Mouse (Mus musculus) lung, postnatal 0 days (tissue): ENCODE results near the gene Shq1. TPM values are rescaled to one million over a fixed set of nuclear protein-coding genes. Genes with fewer than 3 reads are reported as not detected.

Experiments
- ATAC-seq: fragments of 200-750 bp; cut with Nextera tagmentation; 2 replicates; pipeline ENCODE4 v1.8.0; 2017; ENCODE audit warnings: moderate library complexity
- DNase-seq: peaks from one replicate; pipeline ENCODE4 v3.0.0-alpha.2; 2016; ENCODE audit warnings: low spot score
- H3K27ac ChIP-seq: fragments of 300-500 bp; sonication (generic); 2 replicates; pipeline ENCODE4 v1.5.1; 2014; ENCODE audit warnings: antibody characterized with exemption, mild to moderate bottlenecking, low read length, mixed read lengths
- H3K27me3 ChIP-seq: fragments of 300-500 bp; sonication (generic); replicated peaks from 2 replicates; pipeline ENCODE4 v1.6.1; 2014; ENCODE audit warnings: low read length, mixed read lengths; ENCODE audit not compliant: insufficient read depth
- H3K36me3 ChIP-seq: fragments of 300-500 bp; sonication (generic); 2 replicates; pipeline ENCODE4 v1.6.1; 2014; ENCODE audit warnings: low read length, mixed read lengths; ENCODE audit not compliant: insufficient read depth
- H3K4me1 ChIP-seq: fragments of 300-500 bp; sonication (generic); 2 replicates; pipeline ENCODE4 v1.6.1; 2014; ENCODE audit warnings: antibody characterized with exemption, low read depth, low read length, mixed read lengths; ENCODE audit not compliant: insufficient read depth
- H3K4me2 ChIP-seq: fragments of 300-500 bp; sonication (generic); replicated peaks from 2 replicates; pipeline ENCODE4 v1.6.1; 2014; ENCODE audit warnings: low read depth, mild to moderate bottlenecking, low read length, moderate library complexity, mixed read lengths
- H3K4me3 ChIP-seq: fragments of 300-500 bp; sonication (generic); 2 replicates; pipeline ENCODE4 v1.5.1; 2014; ENCODE audit warnings: low read depth, low read length
- H3K9ac ChIP-seq: fragments of 300-500 bp; sonication (generic); replicated peaks from 2 replicates; pipeline ENCODE4 v1.6.1; 2014; ENCODE audit warnings: low read depth, mild to moderate bottlenecking
- H3K9me3 ChIP-seq: fragments of 300-500 bp; sonication (generic); 2 replicates; pipeline ENCODE4 v1.6.1; 2016; ENCODE audit warnings: low read length, mixed read lengths
- CTCF ChIP-seq: IDR thresholded peaks from 2 replicates; pipeline ENCODE4 v1.5.1; 2016; ENCODE audit warnings: antibody characterized with exemption, mild to moderate bottlenecking
- EP300 ChIP-seq: IDR thresholded peaks from 2 replicates; pipeline ENCODE4 v1.6.1; 2016; ENCODE audit warnings: antibody characterized with exemption, mild to moderate bottlenecking, control low read depth
- WGBS: fragments of 180-500 bp; shearing (Covaris S2); extraction: QIAGEN DNeasy Blood & Tissue Kit; methylation state at CpG from one replicate; pipeline ENCODE4 v1.1.7; 2014; 5-methylcytosine and 5-hydroxymethylcytosine counted together
- polyA plus RNA-seq: library from polyadenylated mRNA; unstranded; fragments of >200 nt; fragmentation: Nextera tagmentation; extraction: Ambion mirVana; gene quantifications from 2 replicates; pipeline ENCODE4 v1.2.1, GENCODE M21; 2015

Gene Shq1
- polyA plus RNA-seq, 1 experiment from 2014 or later = 5.9 TPM

DNA sequence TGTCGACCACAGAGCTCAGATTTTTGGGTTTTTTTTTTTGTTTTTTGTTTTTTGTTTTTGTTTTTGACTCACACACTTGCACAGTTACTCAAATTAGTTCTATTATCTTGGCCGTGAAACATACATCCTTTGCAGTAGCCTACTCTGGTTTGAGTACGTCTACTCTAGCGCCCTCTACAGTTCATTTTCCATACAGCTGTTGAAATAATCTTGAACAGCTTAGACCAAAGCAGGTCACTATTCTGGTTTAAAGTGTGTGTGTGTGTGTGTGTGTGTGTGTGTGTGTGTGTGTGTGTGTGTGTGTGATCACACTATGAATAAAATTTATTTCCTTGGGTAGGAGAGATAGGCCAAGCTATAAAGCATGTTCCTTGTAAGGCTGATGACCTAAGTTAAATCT is 39.2 kb upstream of the Shq1 start:
- Histone ChIP-seq H3K9ac (no peak overlapping the region), H3K27ac (no peak overlapping the region), H3K4me2 (no peak overlapping the region), H3K9me3 (no peaks in the 10 kb centered on the region), H3K27me3 (0 out of 2 replicates have a peak, but pooled peaks cover 1% of the 10 kb centered on the region), H3K4me1 (peaks cover 3% of the 10 kb centered on the region; the same call in 1 of the 2 replicates), H3K36me3 (no peaks in the 10 kb centered on the region), H3K4me3 (no peak overlapping the region)
- DNase-seq (no peak), ATAC-seq (no peak)
- WGBS = 29% methylated on average over 4 of the region's 4 CpGs
- TF ChIP-seq CTCF = peak; percentile 53
- no peak for TF ChIP-seq EP300

DNA sequence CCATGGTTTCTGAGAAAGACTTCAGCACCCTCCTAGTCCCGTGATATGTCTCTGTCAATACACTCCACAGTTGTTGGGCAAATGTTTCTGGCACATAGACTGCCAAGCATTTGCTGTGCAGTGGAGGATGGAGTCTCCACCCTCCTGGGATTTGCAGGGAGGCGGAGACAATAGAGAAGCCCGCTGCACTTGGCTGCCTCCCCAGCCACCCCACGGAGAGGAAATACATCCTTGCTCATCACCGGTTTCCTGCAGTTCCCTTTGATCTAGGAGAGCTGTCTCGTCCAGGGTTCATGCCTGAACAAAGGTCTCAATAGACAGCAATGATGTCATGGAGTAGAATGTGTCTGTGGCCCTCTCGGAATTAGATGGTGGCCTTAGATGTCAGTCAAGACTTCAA is 38.5 kb upstream of the Shq1 start:
- Histone ChIP-seq H3K4me2 (no peak overlapping the region), H3K9me3 (no peaks in the 10 kb centered on the region), H3K9ac (no peak overlapping the region), H3K4me3 (no peak overlapping the region), H3K36me3 (no peaks in the 10 kb centered on the region), H3K27ac (no peak overlapping the region), H3K4me1 (peaks cover 3% of the 10 kb centered on the region; the same call in 1 of the 2 replicates), H3K27me3 (0 out of 2 replicates have a peak, but pooled peaks cover 4% of the 10 kb centered on the region)
- TF ChIP-seq EP300 (peak; percentile 69), CTCF (no peak)
- WGBS = 17% methylated on average over 7 of the region's 7 CpGs
- ATAC-seq = peak; percentile 90
- peak; percentile 71 for DNase-seq

DNA sequence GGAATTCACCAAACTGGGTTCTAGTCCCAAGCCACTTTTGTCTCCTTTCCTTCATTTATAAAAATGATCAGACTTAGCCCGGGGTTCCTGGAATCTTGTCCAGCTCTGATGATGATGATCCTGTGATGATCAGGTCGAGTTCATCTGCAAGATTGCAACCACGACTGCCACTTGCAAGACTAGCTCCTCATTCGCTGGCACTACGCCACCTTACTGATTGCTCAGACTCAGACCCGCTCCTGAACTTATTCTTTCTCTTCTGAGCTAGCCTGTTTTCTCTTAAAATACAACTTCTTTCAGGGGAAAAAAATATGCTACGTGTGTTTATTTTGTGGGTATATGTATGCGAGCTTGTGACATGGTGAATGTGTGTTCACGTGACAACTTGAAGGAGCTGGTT is 38.0 kb upstream of the Shq1 start:
- H3K27ac ChIP-seq = no peak overlapping the region
- no peak overlapping the region for H3K4me3 ChIP-seq
- no peak overlapping the region for H3K9ac ChIP-seq
- H3K27me3 ChIP-seq = 0 out of 2 replicates have a peak, but pooled peaks cover 4% of the 10 kb centered on the region
- no peaks in the 10 kb centered on the region for H3K9me3 ChIP-seq
- peaks cover 3% of the 10 kb centered on the region; the same call in 1 of the 2 replicates for H3K4me1 ChIP-seq
- TF ChIP-seq CTCF = no peak
- no peaks in the 10 kb centered on the region for H3K36me3 ChIP-seq
- DNase-seq = no peak
- WGBS = 61% methylated on average over 9 of the region's 9 CpGs
- no peak for ATAC-seq
- H3K4me2 ChIP-seq = no peak overlapping the region

DNA sequence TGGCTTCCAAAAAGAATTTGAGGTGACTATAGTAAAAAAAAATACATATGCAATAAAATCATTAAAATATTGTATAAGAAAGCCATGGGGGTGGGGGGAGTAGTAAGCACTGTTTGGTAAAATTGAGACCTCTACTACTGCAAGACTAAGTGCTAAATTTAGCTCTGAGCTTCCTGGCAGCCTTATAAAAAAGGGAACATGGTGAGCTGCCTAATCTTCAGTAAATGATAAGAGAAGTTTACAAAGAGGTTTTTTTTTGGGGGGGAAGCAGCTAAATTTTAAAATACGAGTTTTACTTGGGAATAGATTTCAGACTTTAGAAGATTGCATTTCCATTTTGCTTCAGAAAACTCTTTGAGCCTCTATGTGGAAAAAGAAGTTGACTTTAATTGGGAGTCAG is 37.3 kb upstream of the Shq1 start:
- Histone ChIP-seq H3K36me3 (no peaks in the 10 kb centered on the region), H3K4me1 (peaks cover 3% of the 10 kb centered on the region; the same call in 1 of the 2 replicates), H3K27ac (no peak overlapping the region), H3K4me3 (no peak overlapping the region), H3K27me3 (0 out of 2 replicates have a peak, but pooled peaks cover 4% of the 10 kb centered on the region), H3K9ac (no peak overlapping the region), H3K4me2 (no peak overlapping the region), H3K9me3 (no peaks in the 10 kb centered on the region)
- TF ChIP-seq EP300 = no peak
- no peak for TF ChIP-seq CTCF
- ATAC-seq = no peak
- no peak for DNase-seq
- 60% methylated on average over 1 of the region's 1 CpGs for WGBS

DNA sequence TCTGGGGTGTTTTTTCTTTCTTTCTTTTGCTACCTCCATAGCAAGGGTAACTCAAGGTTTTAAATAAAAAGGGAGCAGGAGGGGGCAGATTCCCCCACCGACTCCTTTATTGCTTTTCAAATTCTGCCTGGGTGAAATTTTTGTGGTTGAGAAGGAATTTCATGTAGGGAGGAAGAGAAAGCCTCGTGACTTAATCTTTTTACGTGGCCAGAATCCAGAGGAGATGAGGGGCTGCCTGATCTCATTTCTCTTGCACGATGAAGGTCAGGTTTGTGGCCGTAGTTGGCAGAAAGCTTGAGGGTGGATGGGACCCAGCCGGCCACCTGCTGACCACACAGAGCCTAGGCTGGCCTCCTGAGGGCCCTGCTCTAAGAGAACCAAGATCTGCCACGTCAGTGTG is 36.6 kb upstream of the Shq1 start:
- no peak for DNase-seq
- peaks cover 3% of the 10 kb centered on the region; the same call in 1 of the 2 replicates for H3K4me1 ChIP-seq
- 50% methylated on average over 7 of the region's 7 CpGs for WGBS
- no peak overlapping the region for H3K27ac ChIP-seq
- no peak overlapping the region for H3K4me2 ChIP-seq
- ATAC-seq = no peak
- TF ChIP-seq CTCF (no peak), EP300 (no peak)
- no peak overlapping the region for H3K9ac ChIP-seq
- no peaks in the 10 kb centered on the region for H3K36me3 ChIP-seq
- no peaks in the 10 kb centered on the region for H3K9me3 ChIP-seq
- no peak overlapping the region for H3K4me3 ChIP-seq
- H3K27me3 ChIP-seq = 0 out of 2 replicates have a peak, but pooled peaks cover 4% of the 10 kb centered on the region

DNA sequence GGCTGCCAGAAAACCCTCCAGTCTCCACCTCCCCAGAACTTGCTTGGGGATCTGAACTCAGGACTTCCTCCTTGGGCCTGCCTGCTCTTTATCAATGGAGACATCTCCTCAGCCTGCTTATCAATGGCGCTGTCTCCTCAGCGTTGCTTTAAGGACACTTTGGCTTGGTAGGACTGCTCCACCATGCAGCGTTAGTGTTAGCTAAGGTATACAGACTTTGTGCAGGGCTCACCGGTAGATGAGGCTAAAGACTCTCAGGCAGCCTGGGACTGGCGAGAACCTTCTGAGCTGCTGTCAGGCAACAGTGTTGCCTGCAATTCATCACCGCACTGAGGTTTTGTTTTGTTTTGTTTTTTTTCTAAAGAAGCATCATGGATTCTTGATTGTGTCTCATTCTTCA is 35.9 kb upstream of the Shq1 start:
- DNase-seq (no peak), ATAC-seq (no peak)
- Histone ChIP-seq H3K9me3 (no peaks in the 10 kb centered on the region), H3K9ac (no peak overlapping the region), H3K27me3 (0 out of 2 replicates have a peak, but pooled peaks cover 4% of the 10 kb centered on the region), H3K36me3 (no peaks in the 10 kb centered on the region), H3K4me3 (no peak overlapping the region), H3K4me1 (peaks cover 3% of the 10 kb centered on the region; the same call in 1 of the 2 replicates), H3K27ac (no peak overlapping the region), H3K4me2 (no peak overlapping the region)
- WGBS = 62% methylated on average over 6 of the region's 6 CpGs
- no peak for TF ChIP-seq EP300
- no peak for TF ChIP-seq CTCF

DNA sequence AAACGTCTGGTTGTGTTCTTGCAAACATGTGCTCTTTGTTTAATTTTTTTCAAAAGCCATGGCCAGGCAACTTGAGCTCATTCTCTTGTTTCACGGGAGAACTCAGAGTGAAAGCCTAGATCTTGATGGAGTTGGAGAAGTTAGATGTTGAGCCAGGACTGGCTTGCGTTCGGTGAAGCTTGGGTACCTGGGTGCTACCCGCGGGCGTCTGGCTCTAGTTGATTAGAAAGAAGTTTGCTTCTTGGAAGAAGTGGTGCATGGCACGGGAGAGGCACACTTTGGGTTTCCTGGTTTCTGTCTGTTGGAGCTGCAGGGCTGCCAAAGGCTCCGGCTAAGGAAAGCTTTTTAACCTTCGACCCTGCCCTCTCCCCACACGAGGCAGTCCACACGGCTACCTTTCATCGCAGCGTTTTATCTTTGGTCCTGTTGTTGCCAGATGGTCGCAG is 34.4 kb upstream of the Shq1 start:
- DNase-seq (no peak), ATAC-seq (no peak)
- Histone ChIP-seq H3K9me3 (no peaks in the 10 kb centered on the region), H3K27me3 (0 out of 2 replicates have a peak, but pooled peaks cover 4% of the 10 kb centered on the region), H3K4me3 (peak overlapping the region; percentile 45), H3K36me3 (no peaks in the 10 kb centered on the region), H3K4me1 (peaks cover 3% of the 10 kb centered on the region; the same call in 1 of the 2 replicates), H3K27ac (no peak overlapping the region), H3K4me2 (peak overlapping the region; percentile 95), H3K9ac (no peak overlapping the region)
- TF ChIP-seq CTCF (no peak), EP300 (no peak)
- WGBS = 4% methylated on average over 15 of the region's 15 CpGs
